Mouse (Mus musculus) right cerebral cortex, postnatal 25 days (tissue): Measurements from ENCODE around the gene Spag17.
A peak's percentile ranks its signal among the peaks of the same experiment; 100 is the strongest.

ENCODE experiments used
- DNase-seq: peaks from one replicate; pipeline ENCODE4 v3.0.0; 2022

Gene Spag17

DNA sequence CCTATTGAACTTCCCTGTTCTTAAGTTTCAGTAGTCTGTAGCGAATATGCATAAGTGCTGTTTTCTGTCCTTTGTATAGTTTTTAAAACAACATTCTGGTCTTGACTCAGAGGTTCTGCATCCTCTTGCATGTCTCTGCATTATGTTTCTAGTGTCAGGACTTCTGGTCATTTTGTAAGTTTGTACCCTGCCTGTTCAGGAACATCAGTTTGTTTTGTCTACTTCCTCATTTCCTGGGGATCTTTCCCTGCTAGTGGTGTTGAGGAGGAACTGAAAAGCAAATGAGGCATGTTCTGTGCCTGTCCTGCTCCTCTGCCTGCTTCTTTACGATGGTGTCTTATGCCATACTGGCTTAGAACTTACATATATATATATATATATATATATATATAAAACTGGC is 290.8 kb downstream of the Spag17 start:
- DNase-seq = no peak

DNA sequence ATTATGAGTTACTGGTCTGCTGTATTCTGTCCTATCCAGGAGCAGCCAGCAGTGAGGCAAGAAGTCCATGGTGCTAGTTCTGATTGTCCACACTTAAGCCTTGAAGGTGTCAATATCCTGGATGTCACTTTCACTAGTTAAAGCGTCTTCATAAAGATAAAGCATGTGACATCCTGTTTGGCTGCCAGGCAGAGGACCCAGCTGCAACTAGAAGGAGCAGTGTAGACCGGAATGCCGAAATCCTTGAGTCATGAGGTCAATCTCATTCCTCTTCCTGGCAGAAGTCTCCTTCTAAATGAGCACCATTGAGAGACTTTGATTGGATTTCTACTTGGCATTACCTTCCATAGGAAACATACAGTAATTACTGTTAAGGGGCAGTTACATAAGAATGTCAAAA is 295.3 kb downstream of the Spag17 start:
- DNase-seq = no peak

DNA sequence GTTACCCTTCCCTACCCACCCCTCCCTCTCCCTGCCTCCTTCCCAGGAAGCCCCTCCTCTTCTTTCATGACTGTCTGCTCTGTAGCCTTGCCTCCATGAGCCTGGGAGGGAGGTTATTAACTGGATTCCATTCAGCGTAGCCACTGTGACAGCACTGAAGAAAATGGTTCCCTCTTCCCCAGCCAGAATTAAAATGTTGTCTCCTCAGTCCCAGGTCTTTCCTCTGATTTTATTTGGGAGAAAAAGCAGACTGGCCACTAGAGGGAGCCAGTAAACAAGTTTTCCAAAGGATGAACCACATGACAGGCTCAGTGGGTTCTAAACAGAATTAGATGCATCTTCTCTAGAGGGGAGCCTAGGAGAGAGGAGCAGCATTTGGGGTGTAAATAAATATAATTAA is 304.2 kb downstream of the Spag17 start:
- DNase-seq = peak; percentile 50

DNA sequence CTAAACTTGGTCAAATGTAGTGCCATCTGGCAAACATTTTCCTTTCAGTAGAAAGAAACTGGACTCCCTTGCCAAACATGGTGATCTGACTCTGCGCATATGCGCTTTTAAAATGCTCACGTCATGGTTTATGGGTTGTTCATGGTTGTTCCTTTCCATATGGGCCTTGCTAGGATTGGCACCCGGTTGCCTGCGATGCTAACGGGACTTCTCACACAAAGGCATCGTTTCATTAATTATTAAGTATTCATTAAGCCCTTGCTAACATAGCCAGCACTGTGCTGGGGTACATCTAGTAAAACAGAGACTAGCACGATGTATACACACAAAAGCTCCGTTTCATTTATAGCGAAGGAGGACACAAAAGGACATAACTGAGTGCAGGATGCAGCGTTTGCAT is 304.7 kb downstream of the Spag17 start:
- no peak for DNase-seq
